Mouse (Mus musculus) left cerebral cortex, adult 18-20 months (tissue): Measurements from ENCODE around the gene Vmn2r20. TPM values are rescaled to one million over a fixed set of nuclear protein-coding genes. Genes with fewer than 3 reads are reported as not detected.
A peak's percentile ranks its signal among the peaks of the same experiment; 100 is the strongest.
"Not testable (repeated sequence)": the region's sequence is repeated elsewhere in the genome, so short reads cannot be mapped to it uniquely, and the experiment has no call there.

Experiments
- DNase-seq, 2 experiments: peaks; one replicate each; pipeline ENCODE4 v3.0.0; 2021 to 2022; ENCODE audit warnings: low spot score in 2 of 2, mixed read lengths in 1 of 2
- long read RNA-seq, 2 experiments: library from polyadenylated mRNA; stranded (forward); transcript quantifications; one replicate each; pipeline ENCODE4 v2.0.0; 2021
- total RNA-seq, 2 experiments: library from RNA; stranded (reverse); gene quantifications; 2 replicates each; pipeline ENCODE4 v1.2.3; 2021

Vmn2r20 gene
- not detected for total RNA-seq
- long read RNA-seq, experiment 1 = 0 reads
- long read RNA-seq, experiment 2 = 0 reads

DNA sequence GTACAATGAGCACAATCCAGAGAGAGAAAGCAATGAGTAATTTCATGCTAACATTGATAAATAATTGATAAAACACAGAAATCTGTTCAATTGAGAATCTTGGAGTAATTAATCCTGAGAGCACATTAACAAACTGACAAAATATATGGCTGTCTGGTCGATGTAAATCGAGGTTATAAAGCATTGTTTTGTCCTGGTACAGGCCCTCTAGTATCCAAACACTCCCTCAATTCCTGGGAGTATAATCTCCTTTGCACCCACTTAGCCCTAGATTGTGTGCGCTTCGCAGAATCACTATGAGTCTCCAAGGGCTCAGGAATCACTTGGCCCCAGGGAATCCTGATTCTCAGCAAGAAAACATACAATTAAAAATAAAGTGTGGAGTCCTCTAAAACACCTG lies at the start of gene Vmn2r20:
Gene Vmn2r20 (minus strand): TSS at position 101 of the 400 bp plus-strand sequence.
- not testable (repeated sequence) for DNase-seq

DNA sequence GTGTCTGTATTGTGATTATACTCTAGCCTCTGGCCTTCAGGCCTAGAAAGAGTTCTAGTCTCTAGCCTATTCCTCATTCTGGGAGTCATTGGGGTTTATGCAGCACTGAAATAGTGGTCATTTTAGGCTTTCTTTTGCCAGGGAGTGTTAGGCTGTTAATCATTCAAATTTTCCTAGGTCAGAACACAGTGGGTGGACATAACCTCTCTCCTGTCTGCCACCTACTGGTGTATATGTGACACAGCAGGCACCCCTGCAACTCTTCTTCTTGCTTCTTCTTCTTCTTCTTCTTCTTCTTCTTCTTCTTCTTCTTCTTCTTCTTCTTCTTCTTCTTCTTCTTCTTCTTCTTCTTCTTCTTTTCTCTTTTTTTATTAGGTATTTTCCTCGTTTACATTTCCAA lies 6.5 kb upstream of the Vmn2r20 start:
- DNase-seq = not testable (repeated sequence)

GRCm38 (mm10) chr6:123406918-123407665 lies 10.8 kb downstream of the Vmn2r20 start:
- not testable (repeated sequence) for DNase-seq

- DNase-seq = not testable (repeated sequence)
These were observed 29.1 kb downstream of the Vmn2r20 start for GRCm38 (mm10) chr6:123388824-123389223.

- no peak for DNase-seq
These were observed 71.8 kb downstream of the Vmn2r20 start for GRCm38 (mm10) chr6:123346141-123346540.

GRCm38 (mm10) chr6:123340093-123340492 lies 77.8 kb downstream of the Vmn2r20 start:
- peak; percentile 2 to 4 for DNase-seq

DNA sequence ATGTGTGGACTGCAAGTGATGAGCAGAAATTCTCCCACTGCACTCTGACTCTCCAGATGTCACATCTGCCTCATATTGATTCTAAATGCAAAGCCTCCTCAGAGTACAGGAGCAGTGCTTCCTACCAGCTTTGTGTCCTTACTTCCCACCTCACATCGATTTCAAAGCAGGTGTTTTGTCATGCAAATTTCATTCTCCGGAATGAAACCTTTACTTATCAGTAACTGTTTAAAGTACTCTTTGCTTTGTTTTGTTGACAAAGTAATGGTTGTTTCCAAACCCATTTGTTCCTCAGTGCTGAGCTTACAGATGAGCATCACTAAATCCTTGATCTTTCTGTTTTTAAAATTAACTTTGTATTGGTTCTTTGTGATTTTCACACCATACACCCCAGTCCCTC lies 85.4 kb downstream of the Vmn2r20 start:
- DNase-seq = no peak

Other genes with a start within 250 kb of the Vmn2r20 start
- gene Clec4b2, start 245.2 kb downstream of the Vmn2r20 start, total RNA-seq = not detected
- under 1 TPM in 1 of 2 experiments, not detected in 1; 0.33 TPM for gene Clec4n, start 188.3 kb downstream of the Vmn2r20 start, total RNA-seq
- gene Clec4d, start 156.0 kb downstream of the Vmn2r20 start, total RNA-seq = not detected
- gene Clec4e, start 128.2 kb downstream of the Vmn2r20 start, total RNA-seq = not detected
- gene Vmn2r19, start 109.8 kb downstream of the Vmn2r20 start, total RNA-seq = not detected
- not detected for gene Vmn2r21, start 115.3 kb upstream of the Vmn2r20 start, total RNA-seq
- gene Vmn2r22, start 232.6 kb upstream of the Vmn2r20 start, total RNA-seq = not detected